Mouse (Mus musculus) frontal cortex, postnatal 10 days (tissue): ENCODE results near the gene Rasa4.
"Not testable (repeated sequence)": the region's sequence is repeated elsewhere in the genome, so short reads cannot be mapped to it uniquely, and the experiment has no call there.

ENCODE experiments used
- DNase-seq, 2 experiments: peaks; one replicate each; pipeline ENCODE4 v3.0.0; 2022; ENCODE audit warnings: low spot score in 2 of 2, mixed read lengths in 1 of 2

Gene Rasa4

DNA sequence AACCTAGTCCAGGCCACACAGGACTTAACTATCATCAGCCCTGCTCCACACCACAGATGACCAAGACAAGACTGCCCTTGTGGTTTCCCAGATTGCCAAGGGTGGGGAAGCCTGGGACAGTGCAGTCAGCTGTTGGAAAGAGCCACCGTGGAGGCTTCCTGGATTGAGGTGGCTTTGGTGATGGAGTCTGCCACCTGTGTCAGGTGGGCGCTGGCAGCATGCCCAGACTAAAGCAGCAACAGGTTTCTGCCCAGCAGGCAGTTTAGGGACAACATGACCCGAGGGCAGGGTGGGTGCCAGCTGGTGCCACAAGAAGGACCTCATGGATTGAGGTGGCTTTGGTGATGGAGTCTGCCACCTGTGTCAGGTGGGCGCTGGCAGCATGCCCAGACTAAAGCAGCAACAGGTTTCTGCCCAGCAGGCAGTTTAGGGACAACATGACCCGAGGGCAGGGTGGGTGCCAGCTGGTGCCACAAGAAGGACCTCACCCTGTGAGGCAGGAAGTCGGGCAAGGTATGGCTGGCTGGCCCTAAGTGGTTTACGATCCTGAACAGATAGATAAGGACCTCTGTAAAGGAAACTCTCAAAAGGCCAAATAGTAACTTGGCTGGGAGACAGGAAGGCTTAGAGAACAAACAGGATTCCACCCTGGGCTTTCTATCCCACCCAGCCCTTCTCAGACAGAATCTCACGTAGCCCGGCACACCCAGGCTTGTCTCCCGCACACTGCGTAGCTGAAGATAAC, 17.1 kb upstream of the Rasa4 start:
- DNase-seq: not testable (repeated sequence)

DNA sequence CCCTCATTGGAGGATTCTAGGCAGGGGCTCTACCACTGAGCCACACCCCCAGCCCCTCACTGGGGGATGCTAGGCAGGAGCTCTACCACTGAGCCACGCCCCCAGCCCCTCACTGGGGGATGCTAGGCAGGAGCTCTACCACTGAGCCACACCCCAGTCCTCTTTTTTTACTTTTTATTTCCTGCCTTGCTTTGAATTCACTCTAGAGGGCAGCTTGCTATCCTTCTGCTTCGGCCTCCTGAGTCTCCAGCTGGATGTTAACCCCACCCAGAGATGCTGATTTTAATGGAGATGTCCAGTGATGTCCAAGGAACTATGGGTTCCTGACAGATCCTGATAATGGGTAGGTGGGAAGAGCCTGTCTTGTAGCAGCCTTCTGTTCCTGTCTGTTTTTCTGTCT, 14.3 kb upstream of the Rasa4 start:
- DNase-seq: no peak

DNA sequence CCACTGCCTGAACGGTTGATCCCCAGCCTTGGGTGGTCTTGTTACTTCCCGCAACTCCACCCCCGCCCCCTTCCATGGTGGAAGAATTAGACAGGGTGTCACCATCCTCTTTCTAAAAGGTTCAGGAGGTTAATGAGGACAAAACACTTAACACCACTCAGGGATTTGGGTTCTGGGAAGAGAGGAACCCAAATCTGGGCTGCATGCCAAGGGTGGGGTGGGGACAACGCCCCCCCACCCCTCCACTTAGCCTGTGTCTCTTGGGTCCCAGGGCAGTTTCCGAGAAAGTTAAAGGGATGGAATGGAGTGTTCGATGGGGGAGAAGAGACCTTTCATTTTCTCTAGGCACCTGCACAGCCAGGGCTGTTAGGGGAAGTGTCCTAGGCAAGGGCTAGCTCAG, 10.7 kb upstream of the Rasa4 start:
- DNase-seq: no peak

DNA sequence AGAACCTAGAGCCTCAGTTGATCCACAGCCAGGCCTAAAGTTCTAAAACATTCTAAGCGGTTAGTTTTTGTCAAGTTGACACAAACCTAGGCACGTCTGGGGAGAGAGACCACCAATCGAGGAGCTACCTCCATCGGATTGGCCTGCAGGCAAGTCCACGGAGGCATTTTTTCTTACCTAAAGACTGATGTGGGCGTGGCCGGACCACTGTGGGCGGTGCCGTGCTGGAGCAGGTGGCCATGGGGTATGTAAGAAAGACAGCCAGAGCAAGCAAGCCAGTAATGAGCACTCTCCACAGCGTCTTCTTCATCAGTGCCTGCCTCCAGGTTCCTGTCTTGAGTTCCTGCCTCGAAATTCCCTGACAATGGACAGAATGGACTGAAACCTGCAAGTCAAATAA, 10.2 kb upstream of the Rasa4 start:
- DNase-seq: no peak

DNA sequence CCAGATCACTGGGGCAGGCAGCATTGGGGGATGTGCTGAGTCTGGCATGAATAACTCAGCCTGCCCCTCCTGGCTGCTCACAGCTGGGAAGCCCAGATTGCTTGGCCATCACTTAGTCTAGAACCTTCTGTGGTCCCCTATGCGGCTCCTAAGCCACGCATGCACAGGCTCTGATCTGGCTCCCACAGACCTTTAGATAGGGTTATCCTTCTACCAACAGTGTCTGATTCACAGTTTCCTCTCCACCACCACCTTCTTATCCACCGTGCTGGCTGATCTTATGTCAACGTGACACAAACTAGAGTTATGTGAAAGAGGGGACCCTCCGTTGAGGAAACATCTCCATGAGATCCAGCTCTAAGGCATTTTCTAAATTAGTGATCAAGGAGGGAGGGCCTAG, 8.6 kb upstream of the Rasa4 start:
- DNase-seq: no peak

DNA sequence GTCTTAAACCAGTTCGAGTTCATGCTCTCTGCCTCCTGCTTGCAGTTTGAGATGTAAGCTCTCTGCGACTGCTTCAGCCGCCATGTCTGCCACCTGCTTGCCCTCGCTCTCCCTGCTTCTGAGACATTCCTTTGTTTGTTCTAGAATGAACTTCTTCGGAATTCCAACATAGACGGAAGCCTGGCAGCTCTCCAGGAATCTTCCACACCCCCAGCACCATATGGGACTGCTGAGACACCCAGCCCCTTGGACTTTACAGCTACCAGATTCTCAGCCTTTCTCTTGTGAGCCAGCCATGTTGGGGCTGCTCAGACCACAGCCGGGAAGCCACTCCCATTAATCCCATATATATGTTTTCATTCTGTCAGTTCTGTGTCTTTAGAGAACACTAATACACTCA, 7.4 kb upstream of the Rasa4 start:
- DNase-seq: no peak

DNA sequence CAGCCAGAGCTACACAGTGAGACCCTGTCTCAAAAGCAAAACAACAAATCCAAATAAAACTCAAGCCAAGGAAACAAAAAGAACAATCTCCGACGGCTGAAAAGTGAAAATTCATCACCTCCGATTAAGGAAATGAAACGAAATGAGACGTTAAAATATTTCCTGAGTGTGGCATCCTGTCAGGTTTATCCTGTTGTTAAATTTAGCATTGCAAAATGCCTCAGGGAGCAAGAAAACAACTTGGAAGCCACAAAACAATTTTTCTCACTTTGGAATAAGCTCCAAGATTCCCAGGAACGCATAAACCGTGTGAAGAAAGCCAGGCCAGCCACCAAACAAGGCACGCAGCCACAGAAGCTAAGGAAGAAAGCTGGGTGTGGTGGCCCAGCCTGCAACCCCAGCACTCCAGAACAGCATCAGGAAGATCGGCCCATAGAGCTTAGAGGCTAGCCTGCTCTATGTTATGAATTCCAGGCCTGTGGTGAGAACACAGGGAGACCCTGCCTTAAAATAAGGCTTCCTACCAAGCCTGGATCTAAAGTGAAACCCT, 6.6 kb upstream of the Rasa4 start:
- no peak for DNase-seq

DNA sequence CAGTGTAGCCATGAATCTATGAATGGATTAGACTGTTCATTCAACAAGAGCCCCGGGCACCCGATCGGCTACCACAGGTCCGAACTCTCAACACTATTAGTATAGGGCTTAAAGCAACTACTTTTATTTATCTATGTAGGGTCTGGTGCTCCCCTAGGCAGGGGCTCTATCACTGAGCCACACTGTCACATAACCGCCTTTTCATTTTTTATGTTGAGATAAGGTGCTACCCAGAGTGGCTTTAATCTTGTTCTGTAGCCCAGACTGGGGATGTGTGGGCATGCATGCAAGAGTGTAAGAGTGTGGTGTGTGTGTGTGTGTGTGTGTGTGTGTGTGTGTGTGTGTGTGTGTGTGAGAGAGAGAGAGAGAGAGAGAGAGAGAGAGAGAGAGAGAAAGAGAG, 5.6 kb upstream of the Rasa4 start:
- DNase-seq: no peak

DNA sequence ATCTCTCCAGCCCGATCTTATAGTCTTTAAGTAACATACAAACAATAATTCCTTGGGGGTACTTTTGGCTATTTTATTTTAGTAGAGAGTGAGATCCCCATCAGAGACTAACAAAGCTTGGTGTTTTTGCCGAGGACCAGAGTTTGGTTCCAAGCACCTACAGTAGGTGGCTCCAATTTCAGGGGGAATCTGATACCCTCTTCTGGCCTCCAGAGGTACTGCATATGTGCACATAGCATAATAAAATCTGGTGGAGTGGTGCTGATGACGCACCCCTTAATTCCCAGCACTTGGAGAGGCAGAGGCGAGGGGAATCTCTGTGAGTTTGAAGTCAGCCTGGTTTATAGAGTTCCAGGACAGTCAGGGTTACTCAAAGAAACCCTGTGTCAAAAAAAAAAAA, 1.4 kb upstream of the Rasa4 start:
- DNase-seq: no peak

DNA sequence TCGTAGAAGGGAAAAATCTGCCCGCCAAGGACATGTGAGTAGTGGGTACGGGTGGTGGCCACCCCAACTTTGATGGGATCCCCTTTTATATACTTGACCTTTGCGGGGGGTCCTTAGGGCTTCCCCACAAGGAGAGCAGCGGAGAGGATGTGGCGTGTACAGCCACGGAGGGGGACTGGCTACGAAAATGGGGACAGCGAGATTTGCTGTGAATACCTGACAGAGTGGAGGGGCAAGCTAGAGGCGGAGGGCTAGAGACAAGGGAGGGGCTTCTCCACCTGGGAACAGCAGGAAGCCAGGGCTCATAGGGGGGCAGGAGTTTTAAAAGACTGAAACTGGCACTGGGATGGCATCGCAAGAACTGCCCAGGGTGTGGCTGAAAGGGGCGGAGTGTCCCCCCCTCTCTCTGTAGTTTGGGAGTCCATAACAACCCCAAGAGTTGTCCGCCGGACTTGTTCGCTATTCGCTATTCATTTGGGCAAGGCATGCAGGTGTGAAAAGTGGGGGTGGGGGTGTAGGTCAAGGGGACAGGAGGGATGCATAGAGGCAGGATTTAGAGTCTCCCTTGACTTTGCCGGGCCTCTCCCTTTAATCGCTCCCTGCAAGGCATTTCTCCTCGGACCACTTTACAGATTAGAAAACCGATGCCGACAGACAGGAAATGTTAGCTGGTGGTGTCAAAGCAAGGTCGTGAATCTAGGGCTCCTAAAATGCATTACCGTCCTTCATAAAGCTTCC, 597 bp downstream of the Rasa4 start:
- no peak for DNase-seq

DNA sequence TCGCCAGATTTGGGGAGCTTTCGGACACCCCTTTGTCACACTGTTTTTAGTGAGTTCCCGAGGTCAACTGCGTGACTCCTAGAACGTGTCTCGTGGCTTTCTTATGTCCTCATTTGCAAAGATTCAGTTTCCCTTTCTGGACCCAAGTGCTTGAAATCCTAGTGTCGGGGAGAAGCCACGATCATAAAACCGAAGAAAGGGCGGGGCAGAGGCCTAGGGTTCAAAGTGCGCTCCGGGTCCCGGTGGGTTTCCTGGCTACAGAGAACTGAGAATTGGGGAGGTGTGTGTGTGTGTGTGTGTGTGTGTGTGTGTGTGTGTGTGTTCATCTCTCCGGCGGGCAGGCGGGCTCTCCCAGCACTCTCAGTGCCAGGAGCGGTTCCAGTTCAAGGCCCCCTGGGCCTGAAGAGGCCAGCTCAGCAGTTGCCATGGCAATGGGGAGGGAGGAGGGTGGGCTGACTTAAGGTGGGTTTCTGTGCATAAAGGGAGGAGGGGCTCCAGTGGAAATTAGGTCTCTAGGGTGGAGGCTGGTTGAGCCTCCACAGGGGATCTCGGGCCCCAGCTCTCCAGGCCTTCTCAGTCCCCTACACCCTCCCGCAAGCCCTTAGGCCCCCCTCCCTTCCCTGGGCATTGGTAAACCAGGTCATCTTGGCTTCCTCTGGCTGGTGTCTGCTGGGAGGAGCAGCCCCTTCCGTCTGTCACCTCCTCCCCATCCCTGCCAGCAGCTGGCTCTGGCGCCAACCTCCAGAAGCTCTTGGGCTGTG, 1.4 kb downstream of the Rasa4 start:
- DNase-seq: no peak

DNA sequence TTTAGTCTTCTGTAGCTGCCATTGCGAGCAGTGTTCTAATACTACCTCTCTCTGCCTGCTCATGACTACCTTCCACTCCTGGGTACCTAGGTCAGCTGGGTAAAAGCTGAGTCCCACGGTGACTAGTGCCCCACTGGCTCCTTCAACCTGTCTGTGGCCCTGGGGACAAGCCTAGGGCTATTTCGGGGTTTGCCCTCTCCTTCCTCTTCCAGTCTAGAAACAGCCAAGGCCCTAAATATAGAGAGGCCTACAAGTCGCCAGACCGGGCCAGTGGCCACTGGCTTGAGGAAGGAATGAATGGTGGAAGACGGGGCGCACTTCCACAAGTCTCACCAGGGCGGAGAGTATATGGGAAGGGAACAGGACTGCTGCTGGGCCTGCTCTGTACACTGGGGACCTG, 2.6 kb downstream of the Rasa4 start:
- DNase-seq: no peak

DNA sequence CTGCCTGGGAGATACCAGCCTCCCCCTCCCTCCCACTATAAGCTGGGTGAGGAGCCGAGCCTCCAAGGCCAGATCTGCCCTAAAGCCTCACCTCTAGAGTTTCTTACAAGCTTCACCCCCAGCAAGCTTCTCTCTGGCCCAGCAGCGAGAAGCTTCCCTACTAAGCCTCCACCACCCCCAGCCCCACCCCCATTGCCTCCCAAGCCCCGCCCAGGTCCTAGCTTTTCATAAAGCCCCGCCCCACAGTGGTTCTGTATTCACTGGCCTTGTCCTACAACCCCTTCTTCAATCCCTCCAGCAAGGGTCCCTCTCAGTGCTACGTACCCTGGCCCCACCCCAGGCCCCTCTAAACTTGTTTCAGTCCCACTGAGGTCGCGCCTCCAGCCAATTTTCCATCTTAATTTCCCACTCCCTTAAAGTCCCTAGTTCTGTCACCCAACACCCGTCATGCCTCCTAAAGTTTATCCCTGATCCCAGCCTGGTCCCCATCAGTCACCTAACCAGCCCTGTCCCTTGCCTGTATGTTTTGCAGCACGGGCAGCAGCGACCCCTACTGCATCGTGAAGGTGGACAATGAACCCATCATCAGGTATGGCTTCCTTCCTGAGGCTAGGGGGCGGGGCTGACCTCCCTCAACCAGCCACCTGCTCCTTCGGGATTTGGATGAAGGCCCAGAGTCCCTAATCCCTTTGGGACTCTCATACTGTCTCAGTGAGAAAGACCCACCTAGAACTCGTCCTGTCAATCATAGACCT, 5.3 kb downstream of the Rasa4 start:
- DNase-seq: no peak

DNA sequence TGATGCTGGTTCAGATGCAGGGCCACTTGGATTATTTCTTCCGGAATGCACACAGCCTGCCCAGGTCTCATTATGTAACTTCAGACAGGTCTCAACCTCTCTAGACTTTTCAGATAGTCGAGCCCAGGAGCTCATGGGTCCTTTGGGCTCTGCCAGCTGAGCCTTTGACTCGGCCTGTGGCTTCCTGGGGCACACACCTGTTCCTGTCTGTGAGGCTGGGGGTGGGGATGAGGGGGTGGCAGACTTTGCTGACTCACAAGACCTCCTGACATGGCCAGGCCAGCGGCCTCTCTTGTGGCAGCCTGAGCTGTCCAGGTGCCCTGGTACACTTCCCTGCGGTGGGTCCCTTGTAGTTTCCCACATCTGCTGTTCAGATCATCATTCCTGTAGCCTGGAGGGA, 8.2 kb downstream of the Rasa4 start:
- DNase-seq: no peak

DNA sequence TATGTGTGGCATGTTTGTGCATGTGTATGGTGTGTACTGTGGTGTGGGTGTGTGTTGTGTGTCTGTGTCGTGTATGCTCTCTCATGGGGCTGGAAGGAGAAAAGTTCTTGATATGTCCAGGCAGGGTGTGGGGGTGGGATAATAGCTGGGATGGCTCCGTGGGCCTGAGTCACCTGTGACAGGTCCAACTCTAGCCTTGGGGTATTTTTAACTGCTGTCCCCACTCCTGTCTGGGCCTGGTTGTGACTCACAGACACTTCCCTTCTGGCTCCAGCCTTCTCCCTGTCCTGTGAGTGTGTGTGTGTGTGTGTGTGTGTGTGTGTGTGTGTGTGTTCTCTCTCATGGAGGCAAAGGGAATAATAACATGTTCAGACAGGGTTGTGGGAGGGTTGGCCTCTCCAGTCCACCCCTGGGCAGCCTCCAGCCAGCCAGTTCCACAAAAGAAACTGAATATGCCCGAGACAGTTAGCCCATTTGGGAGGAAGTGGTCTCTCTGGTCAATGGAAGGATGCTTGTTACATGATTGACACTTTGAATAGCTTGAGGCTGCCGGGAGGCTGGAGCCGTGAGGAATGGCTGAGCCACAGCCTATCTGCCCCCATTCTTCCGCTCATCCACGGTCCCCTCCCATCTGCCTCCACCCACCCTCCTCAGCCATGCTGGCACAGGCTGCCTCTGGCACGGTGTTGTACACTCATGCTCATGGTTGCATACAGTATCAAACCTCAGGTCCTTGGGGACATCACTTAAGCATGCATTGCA, 10.7 kb downstream of the Rasa4 start:
- no peak for DNase-seq

DNA sequence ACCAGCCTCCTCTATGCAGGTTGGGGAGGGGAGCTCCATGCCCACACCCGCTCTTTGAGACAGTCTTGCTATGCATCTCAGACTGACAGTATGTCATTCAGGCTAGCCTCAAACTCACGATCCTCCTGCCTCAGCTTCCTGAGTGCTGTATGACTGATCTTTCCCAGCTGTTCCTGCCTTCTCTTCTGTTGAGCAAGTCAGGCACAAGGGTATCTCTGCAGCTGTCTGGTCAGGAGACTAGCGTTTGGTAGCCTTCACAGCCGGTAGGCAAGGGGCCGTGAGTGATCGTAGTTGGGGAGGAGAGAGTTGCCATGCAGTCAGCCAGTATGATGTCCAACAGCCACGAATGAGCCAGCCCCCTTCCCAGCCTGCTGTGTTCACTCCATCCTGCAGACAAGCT, 11.4 kb downstream of the Rasa4 start:
- DNase-seq: no peak

DNA sequence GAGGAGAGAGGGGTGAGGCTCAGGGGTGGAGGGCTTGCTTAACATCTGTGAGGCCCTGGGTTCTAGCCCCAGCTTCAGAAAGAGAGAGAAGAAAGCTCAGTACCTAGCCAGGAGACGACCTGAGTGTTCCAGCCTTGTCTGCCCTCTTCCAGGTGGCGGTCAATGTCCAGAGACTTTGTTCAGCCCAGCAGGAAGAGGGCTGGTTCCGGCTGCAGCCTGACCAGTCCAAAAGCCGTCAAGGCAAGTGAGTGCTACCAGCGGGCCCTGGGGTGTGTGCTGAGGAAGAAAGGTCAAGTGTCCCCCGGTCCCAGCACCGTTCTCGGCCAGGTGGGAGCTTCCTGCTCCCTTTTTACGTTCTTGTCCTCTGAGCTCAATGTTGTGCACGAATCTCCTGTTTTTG, 14.8 kb downstream of the Rasa4 start:
- no peak for DNase-seq

DNA sequence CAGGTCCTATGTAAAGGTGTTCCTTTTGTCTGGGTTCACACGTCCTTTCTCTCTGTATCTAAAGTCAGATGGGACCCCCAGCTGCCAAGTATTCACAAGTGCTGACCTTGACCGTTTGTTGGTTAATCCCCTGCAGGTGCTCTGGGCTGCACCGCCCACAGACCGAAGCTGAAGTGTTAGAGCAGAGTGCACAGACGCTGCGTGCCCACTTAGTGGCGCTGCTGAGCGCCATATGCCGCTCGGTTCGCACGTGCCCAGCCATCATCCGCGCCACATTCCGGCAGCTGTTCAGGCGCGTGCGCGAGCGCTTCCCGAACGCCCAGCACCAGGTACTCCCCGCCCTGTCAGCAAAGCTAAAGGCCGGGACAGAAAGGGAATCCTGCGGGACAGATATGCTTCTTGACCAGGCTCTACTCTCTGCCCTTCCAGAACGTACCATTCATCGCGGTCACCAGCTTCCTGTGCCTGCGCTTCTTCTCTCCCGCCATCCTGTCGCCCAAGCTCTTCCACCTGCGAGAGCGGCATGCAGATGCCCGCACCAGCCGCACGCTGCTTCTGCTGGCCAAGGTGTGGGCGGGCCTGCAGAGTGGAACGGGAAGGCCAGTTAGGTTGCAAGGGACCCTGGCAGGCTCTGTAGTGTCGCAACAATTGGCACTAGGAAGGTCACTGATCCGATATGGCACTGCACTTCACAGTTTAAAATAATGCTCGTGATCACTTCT, 18.5 kb downstream of the Rasa4 start:
- peak; percentile 46 to 70 for DNase-seq

DNA sequence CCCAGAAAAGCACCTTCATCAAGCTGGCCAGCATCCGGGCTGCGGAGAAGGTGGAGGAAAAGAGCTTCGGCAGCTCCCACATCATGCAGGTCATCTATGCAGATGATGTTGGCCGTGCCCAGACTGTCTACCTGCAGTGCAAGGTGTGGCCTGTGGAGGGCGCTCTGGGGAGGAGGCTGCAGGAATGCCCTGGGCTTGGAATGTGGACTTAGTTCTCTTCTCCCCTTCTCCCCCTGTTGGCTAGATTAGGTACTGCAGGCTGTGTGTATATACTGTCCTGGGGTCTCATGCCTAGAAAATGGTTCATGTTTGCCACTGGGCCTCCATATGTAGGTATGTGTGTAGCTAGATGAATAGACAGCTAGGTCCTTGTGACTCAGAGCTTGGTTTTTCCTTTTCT, 20.8 kb downstream of the Rasa4 start:
- no peak for DNase-seq

DNA sequence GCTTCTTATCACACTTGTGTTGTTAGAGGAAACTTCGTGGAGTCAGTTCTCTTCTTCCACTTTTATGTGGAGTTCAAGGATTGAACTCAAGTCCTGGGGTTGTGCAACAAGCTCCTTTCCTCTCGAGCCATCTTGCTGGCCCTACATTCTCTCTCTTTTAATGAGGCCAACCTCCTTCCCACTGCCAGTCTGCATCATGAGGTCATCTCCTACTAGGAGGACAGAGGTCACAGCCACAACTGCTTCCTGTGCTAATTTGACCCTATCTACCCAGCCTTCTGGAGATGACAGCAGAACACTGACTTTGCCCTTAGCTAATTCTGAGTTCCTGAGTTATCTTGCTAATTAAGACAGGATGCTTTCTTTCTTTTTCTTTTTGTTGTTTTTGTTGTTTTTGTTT, 24.8 kb downstream of the Rasa4 start:
- no peak for DNase-seq
